Mouse (Mus musculus): Measurements from ENCODE around the gene Creb3. TPM values are rescaled to one million over a fixed set of nuclear protein-coding genes. Genes with fewer than 3 reads are reported as not detected.
"Not testable (repeated sequence)": the region's sequence is repeated elsewhere in the genome, so short reads cannot be mapped to it uniquely, and the experiment has no call there.

The Creb3 gene
- total RNA-seq, 2 experiments from 2014 or later = 51.9 to 55.1 TPM

DNA sequence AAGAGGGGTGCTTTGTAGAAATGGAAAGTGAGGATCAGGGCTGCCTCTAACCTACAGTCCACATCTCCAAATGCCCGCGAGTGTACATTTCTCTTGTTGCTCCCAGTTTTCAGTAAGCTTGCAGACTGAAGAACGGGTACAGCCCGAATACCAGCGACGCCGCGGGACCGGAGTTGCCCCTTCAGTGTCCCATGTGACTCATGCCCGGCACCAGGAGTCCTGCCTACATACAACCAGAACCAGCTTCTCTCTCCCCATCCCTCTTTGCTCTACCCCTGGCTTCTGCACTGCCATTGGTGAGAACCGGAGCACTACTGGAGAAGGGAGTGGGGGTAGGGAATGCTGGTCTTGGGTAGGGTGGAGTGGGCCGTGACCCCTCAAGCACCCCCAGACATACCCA is 19.2 kb downstream of the Creb3 start:
- no peak for DNase-seq (ENCODE audit: low spot score in 2 of 2)

GRCm38 (mm10) chr4:43582241-43582640 is 20.1 kb downstream of the Creb3 start:
- no peak for DNase-seq (ENCODE audit: low spot score in 2 of 2)

DNA sequence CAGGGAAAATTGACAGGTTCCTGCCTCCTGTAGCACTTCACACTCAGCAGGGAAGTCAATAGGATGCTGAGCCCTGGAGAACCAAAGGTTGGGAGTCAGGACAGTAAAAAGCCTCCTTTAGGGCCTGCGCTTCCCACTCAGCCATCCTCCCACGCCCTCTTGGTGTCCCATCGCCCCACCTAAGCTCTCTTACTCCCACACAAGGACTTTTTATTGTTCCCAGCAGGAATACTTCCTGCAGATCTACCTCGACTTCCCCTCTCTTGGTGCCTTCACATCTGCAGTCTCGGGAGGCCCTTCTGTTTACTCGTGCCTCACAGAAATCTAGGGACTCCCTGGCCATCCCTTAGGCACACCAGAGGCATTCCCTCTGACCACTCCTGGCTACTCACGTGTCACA is 21.3 kb downstream of the Creb3 start:
- no peak for DNase-seq (ENCODE audit: low spot score in 2 of 2)

DNA sequence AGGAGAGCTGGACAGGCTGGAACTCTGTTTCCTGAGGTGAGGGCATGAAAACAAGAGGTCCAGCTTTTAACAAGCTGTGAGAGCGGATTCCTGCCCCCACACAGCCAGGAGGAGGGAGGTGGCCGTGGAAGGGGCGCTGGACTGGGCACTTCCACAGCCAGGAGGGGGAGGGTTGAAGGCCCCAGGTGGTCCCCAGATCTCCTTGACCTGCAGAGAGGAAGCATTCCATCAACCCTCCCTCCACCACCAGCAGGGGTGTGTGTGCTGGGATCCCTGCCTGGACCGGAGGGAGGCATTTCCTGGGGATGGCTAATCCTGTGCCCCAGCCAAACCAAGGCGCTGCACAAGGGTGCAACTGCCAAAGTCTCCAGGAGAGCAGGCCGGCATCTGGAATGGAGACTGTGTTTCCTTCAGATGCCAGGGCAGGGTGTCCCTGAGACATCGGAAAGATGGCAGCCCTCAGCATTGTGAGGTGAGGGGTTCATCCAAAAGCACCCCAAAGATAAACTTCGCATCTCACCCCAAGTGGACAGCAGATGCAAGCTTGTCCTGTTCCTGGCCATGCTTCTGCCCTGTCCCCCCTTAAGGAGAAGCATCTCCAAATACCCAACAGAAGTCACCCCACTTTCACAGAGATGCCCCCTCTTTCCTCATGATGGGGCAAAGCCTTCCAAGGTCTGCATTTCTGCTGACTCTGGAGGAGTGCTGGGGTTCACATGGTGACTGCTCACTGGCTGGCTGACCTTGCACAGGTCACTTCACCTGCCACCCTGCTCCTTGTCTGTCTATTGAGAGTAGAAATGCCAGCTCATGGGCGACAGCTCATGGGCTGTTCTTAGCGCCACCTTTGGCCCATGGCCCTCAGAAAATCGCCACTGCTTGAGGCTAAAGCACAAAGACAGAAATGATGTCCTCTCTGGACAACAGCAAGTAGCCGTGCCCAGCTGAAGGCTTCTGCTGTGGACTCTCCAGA is 22.6 kb downstream of the Creb3 start, which contains the start of gene Msmp:
Gene Msmp (minus strand): TSS at position 51 of the 973 bp plus-strand sequence.
- no peak for DNase-seq (ENCODE audit: low spot score in 2 of 2)

DNA sequence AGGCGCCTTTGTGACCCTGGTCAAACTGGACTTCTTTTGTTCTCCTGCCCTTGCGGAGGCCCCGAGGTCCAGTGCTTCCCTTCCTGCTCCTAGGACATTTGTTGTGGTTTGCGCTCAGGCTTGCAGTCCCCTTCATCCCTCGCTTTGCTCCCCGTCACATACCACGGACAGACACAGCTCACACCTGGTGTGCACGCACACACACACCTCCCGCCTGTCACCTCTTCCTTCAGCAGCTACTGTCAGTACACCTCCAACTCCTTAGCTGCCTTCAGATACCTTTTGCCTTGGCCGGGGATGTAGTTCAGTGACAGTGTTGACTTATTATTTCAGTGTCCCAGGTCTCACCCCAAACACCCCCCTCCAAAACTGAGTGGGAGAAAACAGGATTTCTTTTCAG is 23.6 kb downstream of the Creb3 start:
- no peak for DNase-seq (ENCODE audit: low spot score in 2 of 2)

DNA sequence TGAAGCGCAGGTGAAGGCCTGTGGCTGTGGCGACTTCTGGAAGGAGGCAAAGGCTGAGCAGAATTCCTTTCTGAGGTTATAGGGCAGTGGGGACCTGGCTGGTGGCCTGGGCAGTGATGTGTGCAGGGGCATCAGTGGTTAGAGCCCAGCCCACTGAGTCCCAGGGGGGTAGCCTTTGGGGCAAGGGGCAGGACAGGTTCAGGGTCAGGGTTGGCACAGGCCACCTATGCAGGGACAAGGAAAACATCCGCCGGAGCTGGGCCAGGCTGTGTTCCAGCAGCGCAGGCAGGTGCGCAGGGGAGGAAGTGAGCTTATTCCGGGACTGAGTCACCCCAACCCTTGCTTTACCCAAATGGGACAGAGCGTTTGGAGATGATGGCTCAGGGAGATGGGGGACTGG is 24.3 kb downstream of the Creb3 start:
- DNase-seq (ENCODE audit: low spot score in 2 of 2) = no peak

- DNase-seq (ENCODE audit: low spot score in 2 of 2) = no peak
Observed at GRCm38 (mm10) chr4:43587681-43588080, 25.5 kb downstream of the Creb3 start.

GRCm38 (mm10) chr4:43591543-43591942 is 29.4 kb downstream of the Creb3 start:
- DNase-seq (ENCODE audit: low spot score in 2 of 2) = no peak

- DNase-seq (ENCODE audit: low spot score in 2 of 2) = no peak
Observed at GRCm38 (mm10) chr4:43591961-43592360, 29.8 kb downstream of the Creb3 start.

GRCm38 (mm10) chr4:43593453-43593852 is 31.3 kb downstream of the Creb3 start:
- no peak for DNase-seq (ENCODE audit: low spot score in 2 of 2)

- not testable (repeated sequence) for DNase-seq (ENCODE audit: low spot score in 2 of 2)
Observed at GRCm38 (mm10) chr4:43596597-43596996, 34.5 kb downstream of the Creb3 start.

- no peak for DNase-seq (ENCODE audit: low spot score in 2 of 2)
Observed at GRCm38 (mm10) chr4:43598200-43598599, 36.1 kb downstream of the Creb3 start.

DNA sequence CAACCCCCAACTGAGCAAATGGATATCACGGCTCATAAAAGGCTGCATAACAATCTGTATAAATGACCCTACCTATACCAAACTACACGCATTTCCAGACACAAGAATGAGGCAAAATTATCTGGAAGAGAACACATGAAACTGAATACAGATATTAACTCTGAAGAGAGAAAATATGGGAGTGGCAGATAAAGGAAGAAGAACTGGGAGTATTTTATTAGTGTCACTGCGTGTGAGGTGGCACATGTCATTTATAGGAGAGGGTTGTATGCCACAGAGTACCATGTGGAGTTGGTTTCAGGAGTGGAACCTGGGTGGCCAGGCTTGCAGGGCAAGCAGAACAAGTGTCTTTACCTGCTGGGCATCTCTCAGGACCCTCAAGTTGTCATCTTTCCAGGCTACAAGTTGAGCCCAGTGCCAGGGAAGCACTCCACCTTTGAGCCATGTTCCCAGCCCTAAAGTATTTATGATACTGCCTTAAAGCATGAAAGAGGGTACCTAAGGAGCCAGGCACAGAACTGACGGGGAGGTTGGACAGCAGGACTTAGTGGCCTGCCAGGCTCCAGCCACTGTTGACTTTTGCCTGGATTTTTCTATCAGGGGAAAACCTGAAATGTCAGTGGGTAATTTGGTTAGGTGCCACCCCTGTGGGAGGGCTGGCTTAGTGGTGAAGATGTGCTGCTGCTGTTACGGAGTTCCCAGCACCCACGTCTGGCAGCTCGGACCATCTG is 36.7 kb downstream of the Creb3 start:
- no peak for DNase-seq (ENCODE audit: low spot score in 2 of 2)

DNA sequence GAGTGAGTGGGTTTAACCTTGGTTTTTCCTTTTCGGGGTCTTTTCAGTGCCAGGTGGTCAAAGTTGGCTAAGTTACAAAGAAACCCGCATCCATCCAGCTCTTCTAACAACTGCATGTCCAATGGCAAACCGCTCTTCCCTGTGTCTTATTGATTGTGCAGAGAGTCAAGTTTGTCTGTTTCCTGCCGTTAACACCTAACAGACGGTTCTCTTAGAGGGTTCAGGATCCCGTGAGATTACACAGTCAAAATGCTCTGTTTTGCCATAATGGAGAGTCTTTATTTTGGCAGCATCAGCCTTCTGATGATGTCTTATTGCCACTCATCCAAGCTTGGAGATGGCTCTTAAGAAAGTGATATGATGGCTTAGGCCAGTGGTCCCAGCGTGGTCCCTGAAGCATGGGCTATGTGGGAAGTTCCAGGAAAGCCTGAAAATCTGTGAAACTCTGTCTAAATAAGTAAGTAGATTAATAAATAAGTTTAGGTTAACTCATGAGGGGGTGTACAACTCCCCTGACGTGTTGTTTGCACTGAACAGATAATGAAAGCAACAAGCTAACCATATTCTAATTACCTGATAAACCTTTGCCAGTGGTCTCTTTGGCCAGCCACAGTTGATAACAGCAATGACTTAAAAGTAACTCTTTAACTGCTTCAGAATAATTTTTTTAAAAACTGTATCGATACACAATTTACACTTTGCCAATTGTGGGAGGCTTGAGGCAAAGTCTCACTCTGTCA is 38.2 kb downstream of the Creb3 start:
- DNase-seq (ENCODE audit: low spot score in 2 of 2) = no peak

GRCm38 (mm10) chr4:43604099-43604498 is 42.0 kb downstream of the Creb3 start:
- DNase-seq (ENCODE audit: low spot score in 2 of 2) = no peak

- no peak for DNase-seq (ENCODE audit: low spot score in 2 of 2)
Observed at GRCm38 (mm10) chr4:43604751-43605685, 42.9 kb downstream of the Creb3 start.

- no peak for DNase-seq (ENCODE audit: low spot score in 2 of 2)
Observed at GRCm38 (mm10) chr4:43612534-43612933, 50.4 kb downstream of the Creb3 start.

- no peak for DNase-seq (ENCODE audit: low spot score in 2 of 2)
Observed at GRCm38 (mm10) chr4:43613060-43613730, 51.1 kb downstream of the Creb3 start.
